Mouse (Mus musculus): ENCODE data around the gene Pfdn6.
"Not testable (repeated sequence)": the region's sequence is repeated elsewhere in the genome, so short reads cannot be mapped to it uniquely, and the experiment has no call there.

The Pfdn6 gene

GRCm38 (mm10) chr17:33955555-33956214 is 15.5 kb upstream of the Pfdn6 start, which contains the start of the genes Vps52 and Rps18:
Gene Vps52, plus strand, starts transcription at chr17:33955812.
Gene Rps18, minus strand, starts transcription at chr17:33956001.
- peak; percentile 98 for DNase-seq (ENCODE audit: low read depth, low spot score)

GRCm38 (mm10) chr17:33954646-33955554 is 14.8 kb upstream of the Pfdn6 start:
- no peak for DNase-seq (ENCODE audit: low read depth, low spot score)

- no peak for DNase-seq (ENCODE audit: low read depth, low spot score)
Observed at GRCm38 (mm10) chr17:33953961-33954565, 13.9 kb upstream of the Pfdn6 start.

- no peak for DNase-seq (ENCODE audit: low read depth, low spot score)
Observed at GRCm38 (mm10) chr17:33953310-33953709, 13.2 kb upstream of the Pfdn6 start.

- no peak for DNase-seq (ENCODE audit: low read depth, low spot score)
Observed at GRCm38 (mm10) chr17:33952879-33953278, 12.7 kb upstream of the Pfdn6 start.

GRCm38 (mm10) chr17:33952015-33952414 is 11.9 kb upstream of the Pfdn6 start:
- not testable (repeated sequence) for DNase-seq (ENCODE audit: low read depth, low spot score)

GRCm38 (mm10) chr17:33951021-33951946 is 11.1 kb upstream of the Pfdn6 start, which contains the start of gene B3galt4:
Gene B3galt4, minus strand, starts transcription at chr17:33951488.
- peak; percentile 86 for DNase-seq (ENCODE audit: low read depth, low spot score)

- DNase-seq (ENCODE audit: low read depth, low spot score): no peak
Observed at GRCm38 (mm10) chr17:33950131-33950625, 10.0 kb upstream of the Pfdn6 start.

GRCm38 (mm10) chr17:33948905-33949537 is 8.9 kb upstream of the Pfdn6 start:
- DNase-seq (ENCODE audit: low read depth, low spot score): no peak

GRCm38 (mm10) chr17:33948090-33948904 is 8.2 kb upstream of the Pfdn6 start:
- DNase-seq (ENCODE audit: low read depth, low spot score): no peak

- no peak for DNase-seq (ENCODE audit: low read depth, low spot score)
Observed at GRCm38 (mm10) chr17:33947430-33948089, 7.4 kb upstream of the Pfdn6 start.

GRCm38 (mm10) chr17:33943454-33943853 is 3.3 kb upstream of the Pfdn6 start:
- DNase-seq (ENCODE audit: low read depth, low spot score): no peak

GRCm38 (mm10) chr17:33941381-33941780 is 1.2 kb upstream of the Pfdn6 start:
- DNase-seq (ENCODE audit: low read depth, low spot score): no peak

- DNase-seq (ENCODE audit: low read depth, low spot score): peak; percentile 66
Observed at GRCm38 (mm10) chr17:33940981-33941380, 838 bp upstream of the Pfdn6 start.

GRCm38 (mm10) chr17:33938783-33939182 is 1.4 kb downstream of the Pfdn6 start:
- DNase-seq (ENCODE audit: low read depth, low spot score): no peak

- DNase-seq (ENCODE audit: low read depth, low spot score): no peak
Observed at GRCm38 (mm10) chr17:33936993-33937392, 3.1 kb downstream of the Pfdn6 start.

- DNase-seq (ENCODE audit: low read depth, low spot score): no peak
Observed at GRCm38 (mm10) chr17:33935422-33936055, 4.6 kb downstream of the Pfdn6 start.

GRCm38 (mm10) chr17:33932970-33933369 is 7.2 kb downstream of the Pfdn6 start:
- no peak for DNase-seq (ENCODE audit: low read depth, low spot score)

Data from A20 (cell line).